Mouse (Mus musculus): ENCODE data around the gene H1f0. TPM values are rescaled to one million over a fixed set of nuclear protein-coding genes. Genes with fewer than 3 reads are reported as not detected.

The H1f0 gene
- polyA plus RNA-seq, 1 experiment = 197 TPM

DNA sequence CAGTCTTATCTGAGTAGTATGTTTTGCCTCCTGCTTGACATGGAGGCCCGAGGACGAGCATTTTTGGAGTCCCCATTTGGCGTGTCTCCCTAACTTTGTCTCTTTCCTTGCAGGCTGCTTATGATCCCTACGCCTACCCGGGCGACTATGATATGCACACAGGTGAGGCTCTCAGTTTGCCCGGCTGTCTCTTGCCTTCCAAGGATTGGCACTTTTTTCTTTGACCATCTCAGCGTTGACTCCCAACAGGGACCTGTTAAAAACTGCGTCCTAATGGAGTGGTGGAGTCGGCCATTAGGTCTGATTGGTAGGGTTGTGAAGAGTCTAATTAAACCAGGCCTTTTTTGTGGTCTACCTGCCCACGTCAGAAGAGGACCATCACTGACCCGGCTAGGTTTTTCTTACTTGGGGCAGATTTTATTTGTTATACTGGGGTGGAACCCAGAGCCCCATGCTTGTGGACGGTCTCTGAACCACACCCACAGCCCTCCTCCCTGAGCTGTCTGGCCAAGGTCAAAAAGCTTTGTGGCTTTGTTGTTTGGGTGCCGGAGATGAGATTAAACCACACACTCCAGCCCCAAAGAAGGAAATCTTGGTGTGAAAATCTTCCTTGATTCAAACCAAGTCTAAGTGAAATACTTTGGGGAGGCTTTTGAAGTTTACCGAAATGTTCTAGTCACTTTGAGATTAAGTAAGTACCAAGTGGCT, 47.6 kb downstream of the H1f0 start:
- peaks cover 13% of the 10 kb centered on the region for H3K4me1 ChIP-seq (ENCODE audit: control insufficient read depth, insufficient read depth, low read length)
- peak overlapping the region; percentile 100 for H3K4me3 ChIP-seq (replicated peaks; ENCODE audit: insufficient read depth, low read depth, low read length)
- no peak for DNase-seq
- no peak overlapping the region for H3K27ac ChIP-seq (ENCODE audit: insufficient read depth, low read length)
- no peak for TF ChIP-seq POLR2A (IDR thresholded peaks at IDR 0.05; ENCODE audit: borderline replicate concordance, insufficient read depth, low read length)
- TF ChIP-seq CTCF (IDR thresholded peaks at IDR 0.05; ENCODE audit: borderline replicate concordance, insufficient read depth, low read depth, low read length) = no peak
- 36% methylated on average over 15 of the region's 15 CpGs for WGBS
- H3K27me3 ChIP-seq (ENCODE audit: control insufficient read depth, insufficient read depth, low read length) = no peaks in the 10 kb centered on the region

DNA sequence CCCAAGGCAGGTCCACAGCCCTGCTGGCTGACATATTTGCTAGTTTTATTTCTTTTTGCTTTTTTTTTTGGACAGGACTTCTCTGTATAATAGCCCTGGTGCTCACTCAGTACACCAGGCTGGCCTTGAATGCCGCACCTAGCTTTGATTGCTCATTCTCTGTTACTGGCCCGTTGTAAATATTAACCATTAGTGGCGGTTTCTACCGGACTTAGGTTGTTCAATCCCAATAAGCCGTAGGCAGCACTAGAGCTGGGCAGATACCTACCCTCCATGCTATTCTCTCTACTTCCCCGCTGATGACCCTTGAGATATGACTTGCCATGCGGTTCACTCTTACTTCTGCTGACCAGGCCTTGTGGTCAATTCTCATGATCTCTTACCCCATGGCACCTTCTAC, 51.3 kb downstream of the H1f0 start:
- Histone ChIP-seq H3K4me1 (ENCODE audit: control insufficient read depth, insufficient read depth, low read length) (peaks cover 9% of the 10 kb centered on the region; the same call in 1 of the 2 replicates), H3K27me3 (ENCODE audit: control insufficient read depth, insufficient read depth, low read length) (no peaks in the 10 kb centered on the region), H3K27ac (ENCODE audit: insufficient read depth, low read length) (no peak overlapping the region), H3K4me3 (replicated peaks; ENCODE audit: insufficient read depth, low read depth, low read length) (no peak overlapping the region)
- DNase-seq = no peak
- TF ChIP-seq POLR2A (IDR thresholded peaks at IDR 0.05; ENCODE audit: borderline replicate concordance, insufficient read depth, low read length) = no peak
- TF ChIP-seq CTCF (IDR thresholded peaks at IDR 0.05; ENCODE audit: borderline replicate concordance, insufficient read depth, low read depth, low read length) = no peak
- 99% methylated on average over 7 of the region's 7 CpGs for WGBS

Other genes starting within 250 kb of the H1f0 start
- gene Card10, start 225.4 kb upstream of the H1f0 start, polyA plus RNA-seq (2012; rRNA removed) = 7.1 and 8.2 TPM in 2 replicates
- 73.2 and 77.3 TPM in 2 replicates for gene Cdc42ep1, start 185.8 kb upstream of the H1f0 start, polyA plus RNA-seq (2012; rRNA removed)
- gene Lgals2, start 172.9 kb upstream of the H1f0 start, polyA plus RNA-seq (2012; rRNA removed) = 0.87 and 1.2 TPM in 2 replicates
- gene Gga1, start 151.3 kb upstream of the H1f0 start, polyA plus RNA-seq (2012; rRNA removed) = 80.8 and 82.5 TPM in 2 replicates
- gene Gm49510, start 128.8 kb upstream of the H1f0 start, polyA plus RNA-seq (2012; rRNA removed) = 0.10 TPM in 2 replicates
- 25.8 and 28.2 TPM in 2 replicates for gene Sh3bp1, start 128.7 kb upstream of the H1f0 start, polyA plus RNA-seq (2012; rRNA removed)
- gene Pdxp, start 114.5 kb upstream of the H1f0 start, polyA plus RNA-seq (2012; rRNA removed) = 204 and 211 TPM in 2 replicates
- 64.7 and 71.7 TPM in 2 replicates for gene Lgals1, start 101.7 kb upstream of the H1f0 start, polyA plus RNA-seq (2012; rRNA removed)
- gene Nol12, start 93.5 kb upstream of the H1f0 start, polyA plus RNA-seq (2012; rRNA removed) = 30.7 and 34.4 TPM in 2 replicates
- 35.3 and 39.4 TPM in 2 replicates for gene Triobp, start 80.7 kb upstream of the H1f0 start, polyA plus RNA-seq (2012; rRNA removed)
- 0.11 and 0.26 TPM in 2 replicates for gene Galr3, start 13.4 kb downstream of the H1f0 start, polyA plus RNA-seq (2012; rRNA removed)
- 40.7 and 42.8 TPM in 2 replicates for gene Ankrd54, start 34.4 kb downstream of the H1f0 start, polyA plus RNA-seq (2012; rRNA removed)
- 88.1 and 93.0 TPM in 2 replicates for gene Eif3l, start 46.7 kb downstream of the H1f0 start, polyA plus RNA-seq (2012; rRNA removed)
- gene Micall1, start 80.4 kb downstream of the H1f0 start, polyA plus RNA-seq (2012; rRNA removed) = 35.9 and 37.0 TPM in 2 replicates
- 107 and 110 TPM in 2 replicates for gene Polr2f, start 112.6 kb downstream of the H1f0 start, polyA plus RNA-seq (2012; rRNA removed)
- gene 1700088E04Rik, start 112.8 kb downstream of the H1f0 start, polyA plus RNA-seq (2012; rRNA removed) = 6.7 and 10.8 TPM in 2 replicates
- gene Sox10, start 136.8 kb downstream of the H1f0 start, polyA plus RNA-seq (2012; rRNA removed) = 68.1 and 80.8 TPM in 2 replicates
- gene Pick1, start 200.7 kb downstream of the H1f0 start, polyA plus RNA-seq (2012; rRNA removed) = 93.1 and 95.8 TPM in 2 replicates
- gene Gm49486, start 200.9 kb downstream of the H1f0 start, polyA plus RNA-seq (2012; rRNA removed) = 0.33 and 0.67 TPM in 2 replicates
- gene Slc16a8, start 226.3 kb downstream of the H1f0 start, polyA plus RNA-seq (2012; rRNA removed) = 0.47 and 1.7 TPM in 2 replicates

All from cerebellum, adult 2 months (tissue).